Mouse (Mus musculus): Measurements from ENCODE around the gene Tbc1d8.

Gene Tbc1d8

GRCm38 (mm10) chr1:39445303-39446050 lies 33.1 kb downstream of the Tbc1d8 start:
- DNase-seq (ENCODE audit: low read depth), result no peak

DNA sequence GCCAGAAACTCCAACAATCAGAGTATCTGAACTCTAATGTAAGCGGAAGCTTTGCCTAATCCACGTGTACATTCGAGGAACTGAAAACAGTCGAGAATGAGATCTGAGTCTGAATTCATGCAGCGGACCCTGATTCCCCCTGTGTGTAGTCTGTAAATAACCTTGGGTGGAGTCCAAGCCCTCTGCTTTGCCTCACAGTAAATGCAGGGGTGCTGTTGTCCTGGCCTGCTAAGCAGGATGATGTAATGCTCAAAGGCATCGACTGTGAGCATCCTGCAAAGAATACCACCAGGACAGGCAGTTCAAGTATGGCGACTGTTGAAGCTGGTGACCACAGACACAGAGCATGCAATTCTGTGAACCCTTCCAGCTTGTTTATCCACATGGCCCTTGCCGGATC lies 34.8 kb downstream of the Tbc1d8 start:
- no peak for DNase-seq (ENCODE audit: low read depth)

DNA sequence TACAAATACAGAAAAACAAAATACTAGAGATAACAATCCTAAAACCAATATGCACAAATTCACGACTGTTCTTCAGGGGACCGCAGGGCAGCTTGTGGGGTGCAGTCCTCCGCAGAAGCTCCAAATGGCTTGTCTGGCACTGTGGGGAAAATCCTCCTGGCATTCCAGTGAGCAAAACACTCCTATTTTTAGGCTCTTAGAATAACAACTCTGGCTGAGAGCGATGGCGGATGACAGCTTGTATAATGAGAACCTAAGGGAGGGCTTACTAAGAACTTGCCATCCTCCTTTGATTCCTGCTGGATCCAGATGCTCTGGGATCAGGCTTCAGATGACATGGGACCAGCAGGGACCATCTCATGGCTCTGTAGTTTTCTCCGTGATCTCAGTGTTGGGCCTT lies 36.9 kb downstream of the Tbc1d8 start:
- no peak for DNase-seq (ENCODE audit: low read depth)

DNA sequence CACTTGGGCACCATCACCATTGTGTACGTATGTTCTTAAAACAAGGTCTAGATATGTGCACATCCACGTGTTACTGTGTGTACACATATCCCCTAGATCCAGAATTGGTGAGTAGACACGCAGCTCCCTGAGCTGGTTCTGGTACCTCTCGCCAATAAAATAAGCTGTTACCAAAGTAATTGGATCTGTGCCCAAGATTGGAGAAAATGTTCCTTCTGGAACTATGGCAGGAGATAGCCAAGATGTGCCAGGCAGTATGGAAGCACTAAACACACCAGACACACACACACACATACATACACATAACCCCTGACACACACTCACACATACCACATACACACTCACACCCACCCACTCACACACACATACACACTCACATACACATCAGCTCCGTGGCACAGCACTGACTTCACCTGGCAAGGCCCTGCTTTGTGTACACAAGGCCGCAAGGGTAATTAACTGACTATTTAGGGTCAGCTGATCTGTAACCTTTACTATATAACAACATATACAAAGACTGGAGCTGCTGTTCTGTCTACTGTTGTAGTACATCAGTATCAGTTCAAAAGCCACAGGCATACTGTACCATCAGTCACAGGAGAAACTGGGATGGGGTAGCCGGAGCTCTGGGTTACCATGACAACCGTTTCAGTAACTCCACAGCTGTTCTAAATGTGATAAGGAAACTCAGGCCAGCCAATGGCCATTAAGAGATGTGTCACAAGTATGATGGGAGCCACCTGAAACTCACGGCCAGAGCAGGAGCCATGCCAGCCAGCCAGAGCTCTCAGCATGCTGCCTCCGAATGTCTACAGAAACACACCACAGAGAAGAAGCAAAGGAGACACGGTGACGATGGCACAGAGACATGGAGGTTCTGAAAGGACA lies 38.6 kb downstream of the Tbc1d8 start:
- DNase-seq (ENCODE audit: low read depth), result no peak

DNA sequence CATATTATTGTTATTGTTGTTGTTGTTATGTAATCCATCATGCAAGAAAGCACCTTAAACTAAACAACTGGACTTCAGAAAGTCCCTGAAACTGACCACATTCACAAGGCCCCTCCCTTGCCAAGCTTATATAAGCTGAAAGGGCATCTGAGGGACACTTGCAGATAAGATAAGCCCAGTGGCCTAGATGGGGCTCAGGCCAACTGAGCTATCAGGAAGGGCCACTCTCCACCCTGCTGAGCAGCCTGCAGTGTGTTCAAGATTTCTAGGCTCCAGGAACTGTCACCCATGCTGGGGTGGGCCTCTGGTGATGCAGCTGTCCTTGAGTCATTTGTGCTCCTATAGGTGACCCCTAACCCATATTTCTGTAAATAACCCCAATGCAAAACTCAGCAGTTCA lies 39.9 kb downstream of the Tbc1d8 start:
- no peak for DNase-seq (ENCODE audit: low read depth)

DNA sequence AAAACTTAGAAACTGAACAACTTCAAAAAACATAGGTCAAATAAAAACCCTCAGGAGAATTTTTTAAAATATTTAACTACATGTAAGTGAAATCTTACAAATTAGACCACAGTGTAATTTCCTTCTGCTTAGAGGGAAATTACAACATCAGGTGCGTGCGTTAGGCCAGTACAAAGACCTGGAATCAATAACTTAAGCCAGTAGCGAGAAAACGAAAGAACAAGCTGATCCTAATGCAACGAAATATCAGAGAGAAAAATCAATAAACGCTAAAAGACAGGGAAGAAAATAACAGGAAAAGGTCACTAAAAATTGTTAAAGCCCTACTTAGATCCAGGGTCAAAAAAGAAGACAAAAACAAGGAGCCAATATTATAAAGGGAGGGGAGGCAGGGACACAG lies 44.3 kb downstream of the Tbc1d8 start:
- DNase-seq (ENCODE audit: low read depth), result no peak

DNA sequence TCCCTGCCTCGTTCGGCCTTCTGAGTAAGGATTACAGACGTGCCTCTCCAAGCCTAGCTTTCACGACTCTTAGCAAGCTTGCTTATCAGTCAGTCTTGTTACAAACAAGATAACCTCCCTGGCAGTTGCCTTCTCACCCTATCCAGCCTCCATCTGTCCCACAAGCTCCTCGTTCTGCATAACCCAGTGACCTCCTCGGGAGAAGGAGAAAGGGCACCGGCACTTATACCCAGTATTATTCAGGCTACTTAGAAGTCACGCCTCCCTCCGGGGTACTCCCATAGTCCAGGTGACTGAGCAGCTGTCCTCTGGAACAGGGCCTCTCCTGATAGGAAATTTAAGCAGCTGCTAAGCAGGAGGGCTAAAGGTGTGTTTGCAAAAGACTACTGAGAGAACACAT lies 48.5 kb downstream of the Tbc1d8 start:
- no peak for DNase-seq (ENCODE audit: low read depth)

- DNase-seq (ENCODE audit: low read depth), result peak; percentile 36
Measured at GRCm38 (mm10) chr1:39429015-39429414, 49.5 kb downstream of the Tbc1d8 start.

- DNase-seq (ENCODE audit: low read depth), result peak; percentile 85
Measured at GRCm38 (mm10) chr1:39428280-39428679, 50.3 kb downstream of the Tbc1d8 start.

GRCm38 (mm10) chr1:39425497-39425896 lies 53.1 kb downstream of the Tbc1d8 start:
- no peak for DNase-seq (ENCODE audit: low read depth)

GRCm38 (mm10) chr1:39420987-39421386 lies 57.6 kb downstream of the Tbc1d8 start:
- no peak for DNase-seq (ENCODE audit: low read depth)

- DNase-seq (ENCODE audit: low read depth), result no peak
Measured at GRCm38 (mm10) chr1:39418852-39419251, 59.7 kb downstream of the Tbc1d8 start.

- DNase-seq (ENCODE audit: low read depth), result no peak
Measured at GRCm38 (mm10) chr1:39417817-39418216, 60.7 kb downstream of the Tbc1d8 start.

DNA sequence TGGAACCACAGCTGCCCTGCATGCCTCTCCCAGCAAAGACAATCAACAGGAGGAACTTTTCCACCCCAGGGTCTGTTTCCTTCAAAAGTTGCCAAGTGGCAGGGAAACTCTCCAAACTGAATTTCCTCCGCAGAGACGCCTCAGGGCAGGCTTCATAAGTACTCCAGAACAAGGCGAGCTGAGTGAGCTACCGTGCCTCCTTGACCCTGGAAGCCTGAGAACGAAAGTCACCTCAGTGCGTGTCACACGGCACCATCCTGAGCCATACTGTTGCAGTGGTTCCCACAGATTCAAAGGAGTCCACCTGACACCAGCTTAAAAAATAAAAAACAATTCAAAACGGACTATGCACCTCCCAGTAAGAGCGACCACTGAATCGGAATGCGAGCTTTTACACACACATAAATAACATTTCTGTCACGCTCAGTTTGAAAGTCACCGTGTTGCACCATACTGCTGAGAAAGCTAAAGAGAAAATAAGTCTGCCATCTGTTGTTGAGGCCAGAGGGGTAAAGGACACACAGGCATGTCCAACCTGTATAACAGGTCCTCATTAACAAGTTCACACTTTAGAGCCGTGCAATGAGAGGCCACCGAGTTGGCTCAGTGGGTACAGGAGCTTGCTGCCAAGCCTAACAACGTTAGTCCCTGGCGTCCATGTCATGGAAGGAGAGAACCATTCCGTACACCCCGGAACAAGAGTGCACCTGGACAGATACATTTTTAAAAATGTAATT lies 68.3 kb downstream of the Tbc1d8 start:
- DNase-seq (ENCODE audit: low read depth), result no peak

- DNase-seq (ENCODE audit: low read depth), result peak; percentile 54
Measured at GRCm38 (mm10) chr1:39408668-39409067, 69.9 kb downstream of the Tbc1d8 start.

DNA sequence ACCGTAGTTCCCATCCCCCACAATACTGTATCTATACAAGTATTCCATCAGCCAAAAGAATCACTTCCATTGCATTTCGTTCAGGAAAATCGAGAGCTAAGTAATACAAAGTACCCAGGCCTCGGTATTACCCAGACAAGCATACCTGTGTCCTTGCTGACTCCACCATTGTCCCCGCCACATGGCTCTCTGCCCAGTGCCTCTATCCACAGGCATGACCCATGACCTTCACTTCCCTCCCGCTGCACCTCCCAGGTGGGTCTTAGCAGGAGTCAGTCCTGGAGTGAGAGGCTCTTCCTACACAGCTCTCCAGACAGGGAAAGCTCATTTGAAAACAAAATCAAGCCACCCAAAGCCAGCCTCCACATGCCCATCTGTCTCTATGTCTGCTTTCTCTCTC lies 70.4 kb downstream of the Tbc1d8 start:
- no peak for DNase-seq (ENCODE audit: low read depth)

- no peak for DNase-seq (ENCODE audit: low read depth)
Measured at GRCm38 (mm10) chr1:39407108-39407507, 71.4 kb downstream of the Tbc1d8 start.

GRCm38 (mm10) chr1:39400173-39400572 lies 78.4 kb downstream of the Tbc1d8 start:
- DNase-seq (ENCODE audit: low read depth), result no peak

GRCm38 (mm10) chr1:39399228-39399627 lies 79.3 kb downstream of the Tbc1d8 start:
- no peak for DNase-seq (ENCODE audit: low read depth)

GRCm38 (mm10) chr1:39398284-39398683 lies 80.3 kb downstream of the Tbc1d8 start:
- DNase-seq (ENCODE audit: low read depth), result no peak

GRCm38 (mm10) chr1:39396347-39396746 lies 82.2 kb downstream of the Tbc1d8 start:
- peak; percentile 95 for DNase-seq (ENCODE audit: low read depth)

DNA sequence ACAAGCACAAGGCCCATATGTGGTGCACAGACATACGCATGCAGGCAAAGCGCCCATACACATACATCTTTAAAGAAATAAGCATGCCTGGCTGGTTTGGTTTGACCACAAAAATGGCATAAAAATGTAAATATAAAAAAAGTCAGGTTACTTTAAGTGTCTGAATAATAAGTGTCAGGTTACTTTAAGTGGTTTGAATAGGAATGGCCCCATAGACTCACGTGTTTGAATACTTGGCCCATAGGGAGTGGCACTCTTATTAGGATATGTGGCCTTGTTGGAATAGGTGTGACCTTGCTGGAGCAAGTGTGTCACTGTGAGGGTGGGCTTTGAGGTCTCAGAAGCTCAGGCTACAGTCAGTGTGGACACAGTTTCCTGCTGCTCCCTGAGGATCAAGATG lies 83.9 kb downstream of the Tbc1d8 start:
- no peak for DNase-seq (ENCODE audit: low read depth)

- DNase-seq (ENCODE audit: low read depth), result no peak
Measured at GRCm38 (mm10) chr1:39394096-39394495, 84.5 kb downstream of the Tbc1d8 start.
